Mouse (Mus musculus): ENCODE measurements at regions not wholly inside any gene's neighbourhood (a gene's known extent, or its start where the extent isn't known, plus 50 kb on each side); places are given as distances from the start of the nearest gene placed in this dataset.

DNA sequence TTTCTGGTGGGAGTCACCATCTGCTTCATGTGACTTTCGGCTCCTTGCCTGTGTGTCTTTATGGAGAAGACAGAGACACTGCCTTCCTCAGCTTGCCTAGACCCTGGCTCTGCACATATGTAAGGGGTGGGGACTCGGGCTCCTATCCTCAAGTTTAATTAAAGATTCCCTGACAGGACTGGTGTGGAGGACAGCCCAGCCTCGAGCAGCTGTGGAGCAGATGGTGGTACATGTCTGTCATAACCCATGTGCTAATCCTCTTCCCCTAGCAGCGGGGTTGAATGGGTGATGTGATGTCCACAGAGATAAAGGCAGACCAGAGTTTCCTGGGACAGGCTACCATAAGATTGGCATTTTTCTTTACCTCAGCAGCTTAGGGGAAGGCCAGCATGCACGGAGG lies 262.0 kb upstream of the Eef2kmt start:
- no peaks in the 10 kb centered on the region for H3K27me3 ChIP-seq (ENCODE audit: control insufficient read depth, insufficient read depth, low read depth, low read length)
- no peak overlapping the region for H3K9ac ChIP-seq (ENCODE audit: low read length)
- H3K4me2 ChIP-seq (ENCODE audit: low read depth, low read length) = no peak overlapping the region
- no peak overlapping the region for H3K4me3 ChIP-seq (ENCODE audit: low read length)
- H3K4me1 ChIP-seq (replicated peaks; ENCODE audit: control insufficient read depth, insufficient read depth, low read length) = no peaks in the 10 kb centered on the region
- no peaks in the 10 kb centered on the region for H3K36me3 ChIP-seq (ENCODE audit: control insufficient read depth, insufficient read depth, low read length)
- 49% methylated on average over 5 of the region's 5 CpGs for WGBS
- ATAC-seq (ENCODE audit: low read depth) = no peak
- no peak overlapping the region for H3K27ac ChIP-seq (ENCODE audit: low read length)
- H3K9me3 ChIP-seq (ENCODE audit: control insufficient read depth, low read length) = no peaks in the 10 kb centered on the region

DNA sequence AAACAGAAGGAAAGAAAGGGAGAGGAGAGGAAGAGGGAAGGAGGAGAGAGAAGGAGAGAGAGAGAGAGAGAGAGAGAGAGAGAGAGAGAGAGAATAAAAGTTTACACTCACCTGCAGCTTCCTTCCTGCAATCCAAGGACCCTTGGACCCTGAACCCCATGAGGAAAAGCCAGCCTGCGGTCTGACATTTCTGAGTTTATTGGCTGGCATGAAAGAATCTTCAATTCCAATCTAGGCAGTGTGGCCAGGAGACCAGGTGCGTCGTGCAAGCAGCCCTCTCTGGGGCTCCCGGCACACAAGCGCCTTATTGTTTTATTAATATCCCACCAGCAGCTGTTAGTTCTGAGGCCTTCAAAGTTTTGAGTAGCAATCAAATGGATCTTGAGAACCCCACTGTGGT lies 260.1 kb upstream of the Eef2kmt start:
- Histone ChIP-seq H3K9ac (ENCODE audit: low read length) (no peak overlapping the region), H3K4me2 (ENCODE audit: low read depth, low read length) (no peak overlapping the region), H3K4me3 (ENCODE audit: low read length) (no peak overlapping the region), H3K4me1 (replicated peaks; ENCODE audit: control insufficient read depth, insufficient read depth, low read length) (no peaks in the 10 kb centered on the region), H3K27me3 (ENCODE audit: control insufficient read depth, insufficient read depth, low read depth, low read length) (no peaks in the 10 kb centered on the region), H3K9me3 (ENCODE audit: control insufficient read depth, low read length) (no peaks in the 10 kb centered on the region), H3K27ac (ENCODE audit: low read length) (no peak overlapping the region), H3K36me3 (ENCODE audit: control insufficient read depth, insufficient read depth, low read length) (no peaks in the 10 kb centered on the region)
- ATAC-seq (ENCODE audit: low read depth) = no peak
- WGBS = 66% methylated on average over 5 of the region's 5 CpGs

DNA sequence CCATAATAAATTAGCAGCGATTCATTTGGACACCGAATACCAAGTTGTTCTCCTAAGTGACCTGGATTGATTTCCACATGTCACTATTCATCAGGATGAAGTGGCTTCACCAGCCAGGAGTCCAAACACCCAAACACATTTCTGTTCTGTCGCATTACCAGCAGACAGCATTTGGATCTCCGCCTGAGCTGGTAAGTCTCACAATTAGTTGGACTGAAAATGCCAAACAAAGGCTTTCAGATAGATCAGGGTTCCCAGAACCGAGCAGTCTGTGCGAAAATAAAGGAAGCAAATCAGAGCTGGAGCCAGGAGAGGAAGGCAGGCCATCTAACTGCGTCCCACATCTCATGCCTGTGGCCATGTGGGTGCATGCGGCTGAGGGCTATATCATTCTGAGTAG lies 251.5 kb upstream of the Eef2kmt start:
- Histone ChIP-seq H3K4me2 (ENCODE audit: low read depth, low read length) (no peak overlapping the region), H3K9ac (ENCODE audit: low read length) (no peak overlapping the region), H3K4me1 (replicated peaks; ENCODE audit: control insufficient read depth, insufficient read depth, low read length) (no peaks in the 10 kb centered on the region), H3K4me3 (ENCODE audit: low read length) (no peak overlapping the region), H3K27ac (ENCODE audit: low read length) (no peak overlapping the region), H3K36me3 (ENCODE audit: control insufficient read depth, insufficient read depth, low read length) (no peaks in the 10 kb centered on the region), H3K27me3 (ENCODE audit: control insufficient read depth, insufficient read depth, low read depth, low read length) (no peaks in the 10 kb centered on the region), H3K9me3 (ENCODE audit: control insufficient read depth, low read length) (no peaks in the 10 kb centered on the region)
- WGBS = 76% methylated on average over 8 of the region's 8 CpGs
- ATAC-seq (ENCODE audit: low read depth) = no peak

DNA sequence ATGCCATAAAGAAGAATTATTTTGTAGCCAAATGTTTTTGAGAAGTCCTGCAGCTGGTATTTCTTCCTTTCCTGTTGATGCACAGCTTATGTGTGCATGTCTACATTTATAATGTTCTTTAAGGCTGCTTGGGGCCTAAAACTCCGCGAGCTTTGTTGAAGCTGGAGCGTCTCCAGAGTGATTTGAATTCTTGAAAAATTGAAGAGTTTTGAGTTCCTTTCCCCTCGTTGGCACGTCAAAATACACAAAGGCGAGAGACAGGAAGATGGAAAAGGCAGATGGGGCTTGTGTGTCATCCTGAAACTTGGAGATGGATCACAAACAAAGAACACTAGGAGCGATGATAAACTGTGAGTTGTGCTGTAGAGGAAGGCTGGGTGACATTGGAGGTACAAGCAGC lies 246.2 kb upstream of the Eef2kmt start:
- Histone ChIP-seq H3K36me3 (ENCODE audit: control insufficient read depth, insufficient read depth, low read length) (no peaks in the 10 kb centered on the region), H3K4me1 (replicated peaks; ENCODE audit: control insufficient read depth, insufficient read depth, low read length) (no peaks in the 10 kb centered on the region), H3K9me3 (ENCODE audit: control insufficient read depth, low read length) (no peaks in the 10 kb centered on the region), H3K4me2 (ENCODE audit: low read depth, low read length) (no peak overlapping the region), H3K27me3 (ENCODE audit: control insufficient read depth, insufficient read depth, low read depth, low read length) (no peaks in the 10 kb centered on the region), H3K9ac (ENCODE audit: low read length) (no peak overlapping the region), H3K27ac (ENCODE audit: low read length) (no peak overlapping the region), H3K4me3 (ENCODE audit: low read length) (no peak overlapping the region)
- 61% methylated on average over 7 of the region's 7 CpGs for WGBS
- ATAC-seq (ENCODE audit: low read depth) = no peak

DNA sequence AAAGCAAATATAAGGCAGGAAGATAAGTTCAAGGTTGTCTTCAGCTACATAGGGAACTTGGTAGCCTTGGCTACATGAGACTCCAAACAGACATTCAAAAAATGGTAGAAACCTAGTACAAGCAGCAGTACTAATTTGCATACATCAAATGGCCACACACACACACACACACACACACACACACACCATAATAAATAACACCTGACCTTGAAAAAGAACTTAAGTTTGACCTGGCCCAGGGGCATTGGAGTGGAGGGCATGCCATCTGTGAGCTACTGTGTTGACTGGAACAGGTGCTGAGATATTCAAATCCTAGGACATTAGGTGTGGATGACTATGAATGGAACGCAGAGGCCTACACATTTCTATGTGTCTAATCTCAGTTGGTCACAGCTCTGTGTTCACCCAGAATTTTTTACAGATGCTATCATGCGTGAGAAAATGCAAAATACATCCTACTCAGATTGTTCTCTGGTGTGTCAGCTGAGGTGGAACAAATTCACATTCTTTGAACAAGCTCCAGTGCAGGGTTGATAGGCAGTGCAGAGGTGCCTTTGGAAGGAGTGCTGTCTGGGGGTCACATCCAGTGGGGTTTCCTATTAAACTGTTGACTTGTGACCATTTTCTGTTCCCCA lies 240.4 kb upstream of the Eef2kmt start:
- H3K27me3 ChIP-seq (ENCODE audit: control insufficient read depth, insufficient read depth, low read depth, low read length) = no peaks in the 10 kb centered on the region
- H3K9me3 ChIP-seq (ENCODE audit: control insufficient read depth, low read length) = no peaks in the 10 kb centered on the region
- H3K36me3 ChIP-seq (ENCODE audit: control insufficient read depth, insufficient read depth, low read length) = no peaks in the 10 kb centered on the region
- no peak overlapping the region for H3K4me2 ChIP-seq (ENCODE audit: low read depth, low read length)
- ATAC-seq (ENCODE audit: low read depth) = no peak
- no peak overlapping the region for H3K27ac ChIP-seq (ENCODE audit: low read length)
- no peak overlapping the region for H3K9ac ChIP-seq (ENCODE audit: low read length)
- 81% methylated on average over 2 of the region's 2 CpGs for WGBS
- no peaks in the 10 kb centered on the region; the same call in 1 of the 2 replicates for H3K4me1 ChIP-seq (replicated peaks; ENCODE audit: control insufficient read depth, insufficient read depth, low read length)
- no peak overlapping the region for H3K4me3 ChIP-seq (ENCODE audit: low read length)

DNA sequence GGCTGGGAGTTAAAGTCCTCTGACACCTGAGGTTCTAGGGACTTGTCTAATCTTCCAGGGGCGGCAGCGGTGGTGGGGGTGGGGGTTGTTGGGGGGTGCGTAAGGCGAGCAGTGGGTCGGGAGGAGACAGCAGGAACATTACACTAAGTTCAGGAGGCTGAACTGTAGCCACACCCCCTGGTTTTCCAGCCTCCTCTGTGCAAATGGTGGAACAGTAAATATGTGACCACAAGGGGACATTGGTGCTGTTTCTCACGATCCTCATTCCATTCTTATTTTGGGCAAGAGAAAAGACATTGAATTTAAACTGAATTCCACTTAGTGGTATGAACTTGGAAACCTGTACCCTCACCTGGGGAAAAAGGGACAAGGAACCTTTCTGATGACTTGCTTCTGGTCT lies 237.6 kb upstream of the Eef2kmt start:
- no peaks in the 10 kb centered on the region for H3K9me3 ChIP-seq (ENCODE audit: control insufficient read depth, low read length)
- no peak overlapping the region for H3K27ac ChIP-seq (ENCODE audit: low read length)
- ATAC-seq (ENCODE audit: low read depth) = no peak
- H3K4me1 ChIP-seq (replicated peaks; ENCODE audit: control insufficient read depth, insufficient read depth, low read length) = no peaks in the 10 kb centered on the region; the same call in 1 of the 2 replicates
- WGBS = 14% methylated on average over 6 of the region's 6 CpGs
- H3K4me2 ChIP-seq (ENCODE audit: low read depth, low read length) = 0 out of 2 replicates have a peak overlapping the region, but pooled peaks have one; percentile 22
- no peak overlapping the region for H3K9ac ChIP-seq (ENCODE audit: low read length)
- H3K27me3 ChIP-seq (ENCODE audit: control insufficient read depth, insufficient read depth, low read depth, low read length) = no peaks in the 10 kb centered on the region
- no peak overlapping the region for H3K4me3 ChIP-seq (ENCODE audit: low read length)
- H3K36me3 ChIP-seq (ENCODE audit: control insufficient read depth, insufficient read depth, low read length) = no peaks in the 10 kb centered on the region

DNA sequence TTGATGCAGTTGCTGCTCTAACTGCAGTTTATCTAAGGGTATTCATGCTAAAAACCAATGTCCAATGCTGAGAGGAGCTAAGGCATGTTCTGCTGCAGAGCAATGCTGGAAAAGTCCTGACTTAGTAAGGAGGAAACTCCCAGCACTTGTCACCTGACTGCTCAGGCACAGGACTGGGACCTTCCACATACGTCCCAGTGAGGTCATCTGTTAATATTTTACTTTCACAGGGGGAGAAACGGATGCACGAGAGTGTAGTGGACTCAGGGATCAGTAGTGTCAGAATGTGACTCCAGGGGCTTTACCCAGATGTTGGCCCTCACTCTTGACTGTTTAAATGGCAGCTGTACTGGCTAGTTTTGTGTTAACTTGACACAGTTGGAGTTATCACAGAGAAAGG lies 231.5 kb upstream of the Eef2kmt start:
- ATAC-seq (ENCODE audit: low read depth) = no peak
- Histone ChIP-seq H3K27me3 (ENCODE audit: control insufficient read depth, insufficient read depth, low read depth, low read length) (no peaks in the 10 kb centered on the region), H3K4me3 (ENCODE audit: low read length) (no peak overlapping the region), H3K36me3 (ENCODE audit: control insufficient read depth, insufficient read depth, low read length) (no peaks in the 10 kb centered on the region), H3K27ac (ENCODE audit: low read length) (no peak overlapping the region), H3K4me1 (replicated peaks; ENCODE audit: control insufficient read depth, insufficient read depth, low read length) (no peaks in the 10 kb centered on the region), H3K9ac (ENCODE audit: low read length) (no peak overlapping the region), H3K9me3 (ENCODE audit: control insufficient read depth, low read length) (no peaks in the 10 kb centered on the region), H3K4me2 (ENCODE audit: low read depth, low read length) (no peak overlapping the region)
- WGBS = 9% methylated on average over 3 of the region's 3 CpGs

DNA sequence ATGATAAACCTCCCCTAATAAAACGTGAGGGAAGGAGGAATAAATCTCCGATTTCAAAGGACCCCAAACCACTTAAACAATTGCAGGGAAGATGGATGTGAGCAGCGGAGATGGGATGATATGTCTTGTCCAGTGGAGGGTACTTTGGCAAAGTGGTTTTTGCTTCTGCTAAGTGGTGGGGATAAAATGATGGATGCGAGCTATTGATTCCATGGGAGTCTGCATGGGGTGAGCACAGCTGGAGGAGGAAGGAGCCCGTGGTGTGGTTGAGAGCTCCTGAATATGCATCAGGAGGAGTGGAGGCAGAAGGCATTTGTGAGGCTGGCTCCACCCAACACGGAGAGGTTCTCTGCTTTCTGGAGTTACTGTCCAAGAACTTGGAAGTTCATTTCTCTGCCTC lies 227.6 kb upstream of the Eef2kmt start:
- 23% methylated on average over 6 of the region's 6 CpGs for WGBS
- H3K27me3 ChIP-seq (ENCODE audit: control insufficient read depth, insufficient read depth, low read depth, low read length) = no peaks in the 10 kb centered on the region
- no peak overlapping the region for H3K27ac ChIP-seq (ENCODE audit: low read length)
- H3K9me3 ChIP-seq (ENCODE audit: control insufficient read depth, low read length) = no peaks in the 10 kb centered on the region
- H3K9ac ChIP-seq (ENCODE audit: low read length) = no peak overlapping the region
- no peak for ATAC-seq (ENCODE audit: low read depth)
- H3K4me3 ChIP-seq (ENCODE audit: low read length) = no peak overlapping the region
- H3K4me1 ChIP-seq (replicated peaks; ENCODE audit: control insufficient read depth, insufficient read depth, low read length) = no peaks in the 10 kb centered on the region
- no peak overlapping the region for H3K4me2 ChIP-seq (ENCODE audit: low read depth, low read length)
- no peaks in the 10 kb centered on the region for H3K36me3 ChIP-seq (ENCODE audit: control insufficient read depth, insufficient read depth, low read length)

DNA sequence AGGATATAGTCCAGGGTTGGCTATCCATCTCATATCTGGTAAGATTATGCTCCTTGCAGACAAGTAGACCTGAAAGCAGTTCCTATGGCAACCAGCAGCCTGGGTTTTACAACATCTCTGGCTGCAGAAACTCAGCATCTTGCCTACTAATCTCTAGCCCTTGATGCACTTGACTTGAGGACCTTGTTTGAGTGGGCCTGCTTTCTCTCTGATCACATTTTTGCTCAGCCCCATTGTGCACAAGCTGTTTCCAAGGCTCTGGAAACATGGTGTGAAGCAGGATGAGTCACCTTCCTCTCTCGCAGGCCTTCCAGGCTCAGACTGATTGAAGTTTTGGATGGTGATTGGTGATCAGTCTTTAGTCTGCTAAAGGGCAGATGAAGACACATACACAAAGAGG lies 224.4 kb upstream of the Eef2kmt start:
- ATAC-seq (ENCODE audit: low read depth) = no peak
- H3K27me3 ChIP-seq (ENCODE audit: control insufficient read depth, insufficient read depth, low read depth, low read length) = no peaks in the 10 kb centered on the region
- H3K4me1 ChIP-seq (replicated peaks; ENCODE audit: control insufficient read depth, insufficient read depth, low read length) = no peaks in the 10 kb centered on the region
- no peak overlapping the region for H3K4me2 ChIP-seq (ENCODE audit: low read depth, low read length)
- H3K27ac ChIP-seq (ENCODE audit: low read length) = no peak overlapping the region
- H3K9ac ChIP-seq (ENCODE audit: low read length) = no peak overlapping the region
- H3K36me3 ChIP-seq (ENCODE audit: control insufficient read depth, insufficient read depth, low read length) = no peaks in the 10 kb centered on the region
- WGBS = 42% methylated on average over 1 of the region's 1 CpGs
- no peaks in the 10 kb centered on the region for H3K9me3 ChIP-seq (ENCODE audit: control insufficient read depth, low read length)
- no peak overlapping the region for H3K4me3 ChIP-seq (ENCODE audit: low read length)

DNA sequence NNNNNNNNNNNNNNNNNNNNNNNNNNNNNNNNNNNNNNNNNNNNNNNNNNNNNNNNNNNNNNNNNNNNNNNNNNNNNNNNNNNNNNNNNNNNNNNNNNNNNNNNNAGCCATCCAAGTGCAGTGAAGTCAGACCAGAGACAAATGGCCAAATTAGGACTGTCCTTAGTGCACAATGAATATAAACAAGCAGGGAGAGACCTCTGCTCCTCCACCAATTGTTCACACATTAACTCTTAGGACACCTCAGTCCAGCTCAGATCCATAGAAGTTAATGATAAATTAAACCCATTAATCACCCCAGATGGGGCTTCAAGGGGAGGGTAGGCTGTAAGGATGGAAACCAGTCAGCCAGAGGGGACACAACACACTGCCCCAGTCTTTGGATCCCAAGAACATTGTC lies 223.2 kb upstream of the Eef2kmt start:
- ATAC-seq (ENCODE audit: low read depth) = no peak
- Histone ChIP-seq H3K4me1 (replicated peaks; ENCODE audit: control insufficient read depth, insufficient read depth, low read length) (no peaks in the 10 kb centered on the region), H3K4me3 (ENCODE audit: low read length) (no peak overlapping the region), H3K9ac (ENCODE audit: low read length) (no peak overlapping the region), H3K27ac (ENCODE audit: low read length) (no peak overlapping the region), H3K9me3 (ENCODE audit: control insufficient read depth, low read length) (no peaks in the 10 kb centered on the region), H3K27me3 (ENCODE audit: control insufficient read depth, insufficient read depth, low read depth, low read length) (no peaks in the 10 kb centered on the region), H3K36me3 (ENCODE audit: control insufficient read depth, insufficient read depth, low read length) (no peaks in the 10 kb centered on the region), H3K4me2 (ENCODE audit: low read depth, low read length) (no peak overlapping the region)

Data from lung, embryonic 16.5 days (tissue).